Mouse (Mus musculus): ENCODE measurements around the gene Map4k5. TPM values are rescaled to one million over a fixed set of nuclear protein-coding genes. Genes with fewer than 3 reads are reported as not detected.

Map4k5 gene
- total RNA-seq, 2 experiments from 2014 or later, result 45.8 to 48.9 TPM

GRCm38 (mm10) chr12:69757418-69758141 is 135.4 kb downstream of the Map4k5 start:
- peak; percentile 50 to 80 for DNase-seq (ENCODE audit: low spot score in 2 of 2)

DNA sequence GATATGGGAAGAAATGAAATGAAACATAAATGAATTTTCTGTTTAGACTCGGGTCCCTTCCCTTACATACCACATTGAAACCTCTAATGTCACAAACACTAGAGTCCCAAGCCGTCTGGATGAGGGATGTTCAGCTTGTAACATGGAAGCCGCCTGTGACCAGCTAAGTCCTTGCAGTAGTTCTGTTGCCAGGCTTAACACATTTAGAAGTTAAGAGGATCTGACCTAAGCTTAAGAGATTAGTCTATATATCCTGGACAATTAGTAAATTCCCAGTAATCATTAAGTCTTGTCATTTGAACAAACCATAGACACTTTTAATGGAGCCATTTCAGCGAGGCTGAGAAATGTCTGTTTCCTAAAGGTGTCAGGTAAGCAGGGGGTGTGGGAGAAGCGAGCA is 137.0 kb downstream of the Map4k5 start:
- no peak for DNase-seq (ENCODE audit: low spot score in 2 of 2)

DNA sequence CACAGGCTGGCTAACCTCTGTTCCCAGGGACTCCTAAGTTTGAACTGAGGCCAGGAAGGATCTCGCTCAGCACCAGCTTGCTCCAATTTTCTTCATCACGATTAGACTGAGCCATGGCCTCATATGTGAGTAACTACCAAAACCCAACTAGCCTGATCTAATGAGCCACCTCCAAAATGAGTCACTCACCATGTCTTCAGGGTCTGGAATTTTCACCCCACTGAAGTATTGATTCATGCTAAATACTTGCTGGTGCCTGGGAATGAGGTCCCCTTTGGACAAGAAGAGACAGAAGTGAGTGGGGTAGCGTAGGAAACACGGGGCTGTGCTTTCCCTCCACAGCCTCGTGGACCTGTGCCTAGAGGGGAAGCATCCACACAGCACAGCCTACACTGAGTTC is 139.1 kb downstream of the Map4k5 start:
- no peak for DNase-seq (ENCODE audit: low spot score in 2 of 2)

Small RNA genes within 50 kb of the gene (microRNA-seq; reads per million reads assigned to microRNA genes)
- 0 reads per million in 2 experiments for gene Mir681

Other genes with a start within 250 kb of the Map4k5 start
- gene Sos2, start 211.3 kb downstream of the Map4k5 start, total RNA-seq (2021), result 10 to 100 TPM; 35.2 to 37.4 TPM
- 10 to 100 TPM; 14.6 to 19.6 TPM for gene L2hgdh, start 168.3 kb downstream of the Map4k5 start, total RNA-seq (2021)
- 10 to 100 TPM; 33.5 to 35.0 TPM for gene Atp5s, start 168.2 kb downstream of the Map4k5 start, total RNA-seq (2021)
- 10 to 100 TPM; 24.3 to 25.0 TPM for gene Cdkl1, start 101.9 kb downstream of the Map4k5 start, total RNA-seq (2021)
- 100 to 1,000 TPM; 192 to 198 TPM for gene Atl1, start 586 bp downstream of the Map4k5 start, total RNA-seq (2021)
- 10 to 100 TPM; 15.7 to 16.4 TPM for gene Sav1, start 93.8 kb upstream of the Map4k5 start, total RNA-seq (2021)
- gene Nin, start 220.5 kb upstream of the Map4k5 start, total RNA-seq (2021), result 10 to 100 TPM; 62.4 to 69.6 TPM

Measured in layer of hippocampus, adult 18-20 months (tissue).